Mouse (Mus musculus): ENCODE data around the gene Cacna1c.

- TF ChIP-seq CTCF (IDR thresholded peaks at IDR 0.05; ENCODE audit: low read depth) (no peak), EP300 (IDR thresholded peaks at IDR 0.05; ENCODE audit: low read depth) (no peak)
These were observed 155.3 kb downstream of the Cacna1c start for GRCm38 (mm10) chr6:119040961-119041360.

Data from liver, postnatal 0 days (tissue).